Mouse (Mus musculus): ENCODE measurements around the gene Igdcc4. TPM values are rescaled to one million over a fixed set of nuclear protein-coding genes. Genes with fewer than 3 reads are reported as not detected.

Igdcc4 gene
- polyA plus RNA-seq, 1 experiment = 9.4 TPM

- peaks cover 2% of the 10 kb centered on the region for H3K27me3 ChIP-seq (ENCODE audit: control insufficient read depth, insufficient read depth, insufficient read length)
Measured at GRCm38 (mm10) chr9:65117516-65117915, 16.2 kb downstream of the Igdcc4 start.

GRCm38 (mm10) chr9:65120935-65121334, 19.6 kb downstream of the Igdcc4 start:
- no peak overlapping the region for H3K4me2 ChIP-seq (ENCODE audit: low read depth)
- no peaks in the 10 kb centered on the region for H3K36me3 ChIP-seq (ENCODE audit: control insufficient read depth, insufficient read depth)
- no peaks in the 10 kb centered on the region for H3K79me2 ChIP-seq (ENCODE audit: control insufficient read depth, insufficient read depth)

More at GRCm38 (mm10) chr9:65117516-65117915, 16.2 kb downstream of the Igdcc4 start:
- H3K36me3 ChIP-seq (ENCODE audit: control insufficient read depth, insufficient read depth) = no peaks in the 10 kb centered on the region
- no peak overlapping the region for H3K4me3 ChIP-seq
- H3K79me2 ChIP-seq (ENCODE audit: control insufficient read depth, insufficient read depth) = no peaks in the 10 kb centered on the region
- H3K4me2 ChIP-seq (ENCODE audit: low read depth) = no peak overlapping the region
- H3ac ChIP-seq (ENCODE audit: control insufficient read depth, insufficient read length) = no peak overlapping the region
- no peak for TF ChIP-seq TCF3 (IDR thresholded peaks at IDR 0.05; ENCODE audit: insufficient read length, low read depth)
- no peak for TF ChIP-seq USF1 (IDR thresholded peaks at IDR 0.05; ENCODE audit: low read depth)
- TF ChIP-seq MYOG (IDR thresholded peaks at IDR 0.05; ENCODE audit: control insufficient read depth in 1 of 3, insufficient read depth in 1 of 3, insufficient read length in 2 of 3, low read depth in 2 of 3) = no peak
- TF ChIP-seq CEBPB (IDR thresholded peaks at IDR 0.05; ENCODE audit: insufficient read depth, poor library complexity, severe bottlenecking) = no peak
- no peak for TF ChIP-seq POLR2A (IDR thresholded peaks at IDR 0.05; ENCODE audit: insufficient read length, low read depth)

GRCm38 (mm10) chr9:65122545-65122944, 21.3 kb downstream of the Igdcc4 start:
- peaks cover 11% of the 10 kb centered on the region for H3K27me3 ChIP-seq (ENCODE audit: control insufficient read depth, insufficient read depth, insufficient read length)
- no peak overlapping the region for H3ac ChIP-seq (ENCODE audit: control insufficient read depth, insufficient read length)
- no peak overlapping the region for H3K4me3 ChIP-seq
- no peaks in the 10 kb centered on the region for H3K36me3 ChIP-seq (ENCODE audit: control insufficient read depth, insufficient read depth)
- H3K79me2 ChIP-seq (ENCODE audit: control insufficient read depth, insufficient read depth) = no peaks in the 10 kb centered on the region
- no peak overlapping the region for H3K4me2 ChIP-seq (ENCODE audit: low read depth)
- TF ChIP-seq POLR2AphosphoS2 (IDR thresholded peaks at IDR 0.05; ENCODE audit: insufficient read length, low read depth) (no peak), MYOD1 (IDR thresholded peaks at IDR 0.05; ENCODE audit: control insufficient read depth in 1 of 3, insufficient read length in 2 of 3, low read depth in 2 of 3) (no peak), REST (IDR thresholded peaks at IDR 0.05; ENCODE audit: insufficient read depth, insufficient read length) (no peak), CEBPB (IDR thresholded peaks at IDR 0.05; ENCODE audit: insufficient read depth, poor library complexity, severe bottlenecking) (no peak), POLR2A (IDR thresholded peaks at IDR 0.05; ENCODE audit: insufficient read length, low read depth) (no peak), USF1 (IDR thresholded peaks at IDR 0.05; ENCODE audit: low read depth) (no peak), TCF12 (IDR thresholded peaks at IDR 0.05; ENCODE audit: insufficient read depth, poor library complexity, severe bottlenecking) (no peak), E2F4 (IDR thresholded peaks at IDR 0.05; ENCODE audit: insufficient read depth) (no peak), MAX (IDR thresholded peaks at IDR 0.05; ENCODE audit: low read depth) (no peak)

More at GRCm38 (mm10) chr9:65120935-65121334, 19.6 kb downstream of the Igdcc4 start:
- Histone ChIP-seq H3K27me3 (ENCODE audit: control insufficient read depth, insufficient read depth, insufficient read length) (peaks cover 11% of the 10 kb centered on the region), H3K4me3 (no peak overlapping the region), H3ac (ENCODE audit: control insufficient read depth, insufficient read length) (no peak overlapping the region)
- peak in 1 of 3 experiments; percentile 6 for TF ChIP-seq MYOG (IDR thresholded peaks at IDR 0.05; ENCODE audit: control insufficient read depth in 1 of 3, insufficient read depth in 1 of 3, insufficient read length in 2 of 3, low read depth in 2 of 3)
- TF ChIP-seq MYOD1 (IDR thresholded peaks at IDR 0.05; ENCODE audit: control insufficient read depth in 1 of 3, insufficient read length in 2 of 3, low read depth in 2 of 3) = peak in 1 of 3 experiments; percentile 30
- TF ChIP-seq MAX (IDR thresholded peaks at IDR 0.05; ENCODE audit: low read depth) = no peak

GRCm38 (mm10) chr9:65123552-65124168, 22.4 kb downstream of the Igdcc4 start:
- Histone ChIP-seq H3K79me2 (ENCODE audit: control insufficient read depth, insufficient read depth) (no peaks in the 10 kb centered on the region), H3ac (ENCODE audit: control insufficient read depth, insufficient read length) (no peak overlapping the region), H3K27me3 (ENCODE audit: control insufficient read depth, insufficient read depth, insufficient read length) (peaks cover 11% of the 10 kb centered on the region), H3K4me3 (no peak overlapping the region), H3K36me3 (ENCODE audit: control insufficient read depth, insufficient read depth) (no peaks in the 10 kb centered on the region), H3K4me2 (ENCODE audit: low read depth) (no peak overlapping the region)
- TF ChIP-seq MAX (IDR thresholded peaks at IDR 0.05; ENCODE audit: low read depth) (no peak), USF1 (IDR thresholded peaks at IDR 0.05; ENCODE audit: low read depth) (no peak), E2F4 (IDR thresholded peaks at IDR 0.05; ENCODE audit: insufficient read depth) (no peak), TCF12 (IDR thresholded peaks at IDR 0.05; ENCODE audit: insufficient read depth, poor library complexity, severe bottlenecking) (no peak), POLR2AphosphoS2 (IDR thresholded peaks at IDR 0.05; ENCODE audit: insufficient read length, low read depth) (no peak), POLR2A (IDR thresholded peaks at IDR 0.05; ENCODE audit: insufficient read length, low read depth) (no peak), MYOG (IDR thresholded peaks at IDR 0.05; ENCODE audit: control insufficient read depth in 1 of 3, insufficient read depth in 1 of 3, insufficient read length in 2 of 3, low read depth in 2 of 3) (no peak), REST (IDR thresholded peaks at IDR 0.05; ENCODE audit: insufficient read depth, insufficient read length) (no peak), CEBPB (IDR thresholded peaks at IDR 0.05; ENCODE audit: insufficient read depth, poor library complexity, severe bottlenecking) (no peak), MYOD1 (IDR thresholded peaks at IDR 0.05; ENCODE audit: control insufficient read depth in 1 of 3, insufficient read length in 2 of 3, low read depth in 2 of 3) (no peak), TCF3 (IDR thresholded peaks at IDR 0.05; ENCODE audit: insufficient read length, low read depth) (no peak)

GRCm38 (mm10) chr9:65128123-65128815, 27.0 kb downstream of the Igdcc4 start:
- no peak overlapping the region for H3K4me2 ChIP-seq (ENCODE audit: low read depth)
- peaks cover 6% of the 10 kb centered on the region for H3K27me3 ChIP-seq (ENCODE audit: control insufficient read depth, insufficient read depth, insufficient read length)
- TF ChIP-seq MAX (IDR thresholded peaks at IDR 0.05; ENCODE audit: low read depth) (no peak), POLR2A (IDR thresholded peaks at IDR 0.05; ENCODE audit: insufficient read length, low read depth) (no peak), MYOG (IDR thresholded peaks at IDR 0.05; ENCODE audit: control insufficient read depth in 1 of 3, insufficient read depth in 1 of 3, insufficient read length in 2 of 3, low read depth in 2 of 3) (no peak), MYOD1 (IDR thresholded peaks at IDR 0.05; ENCODE audit: control insufficient read depth in 1 of 3, insufficient read length in 2 of 3, low read depth in 2 of 3) (no peak), REST (IDR thresholded peaks at IDR 0.05; ENCODE audit: insufficient read depth, insufficient read length) (no peak), SRF (IDR thresholded peaks at IDR 0.05; ENCODE audit: control insufficient read depth, insufficient read length, low read depth) (no peak), TCF12 (IDR thresholded peaks at IDR 0.05; ENCODE audit: insufficient read depth, poor library complexity, severe bottlenecking) (no peak), TCF3 (IDR thresholded peaks at IDR 0.05; ENCODE audit: insufficient read length, low read depth) (no peak), CEBPB (IDR thresholded peaks at IDR 0.05; ENCODE audit: insufficient read depth, poor library complexity, severe bottlenecking) (no peak), E2F4 (IDR thresholded peaks at IDR 0.05; ENCODE audit: insufficient read depth) (no peak), POLR2AphosphoS2 (IDR thresholded peaks at IDR 0.05; ENCODE audit: insufficient read length, low read depth) (no peak), USF1 (IDR thresholded peaks at IDR 0.05; ENCODE audit: low read depth) (no peak)
- H3ac ChIP-seq (ENCODE audit: control insufficient read depth, insufficient read length) = no peak overlapping the region
- H3K79me2 ChIP-seq (ENCODE audit: control insufficient read depth, insufficient read depth) = no peaks in the 10 kb centered on the region
- no peak overlapping the region for H3K4me3 ChIP-seq
- no peaks in the 10 kb centered on the region for H3K36me3 ChIP-seq (ENCODE audit: control insufficient read depth, insufficient read depth)
